Mouse (Mus musculus) limb, embryonic 15.5 days (tissue): Measurements from ENCODE around the gene Tmem184b. TPM values are rescaled to one million over a fixed set of nuclear protein-coding genes. Genes with fewer than 3 reads are reported as not detected.
A peak's percentile ranks its signal among the peaks of the same experiment; 100 is the strongest.

Experiments
- ATAC-seq: fragments of 200-750 bp; cut with Nextera tagmentation; 2 replicates; pipeline ENCODE4 v1.8.0; 2017; ENCODE audit warnings: low read depth, moderate TSS enrichment; ENCODE audit not compliant: insufficient number of reproducible peaks, low FRiP score, low TSS enrichment
- H3K27ac ChIP-seq: fragments of 300-500 bp; sonication (generic); 2 replicates; pipeline ENCODE4 v1.5.1; 2015; ENCODE audit warnings: moderate library complexity, mild to moderate bottlenecking, inconsistent platforms
- H3K27me3 ChIP-seq: fragments of 300-500 bp; sonication (generic); 2 replicates; pipeline ENCODE4 v1.6.1; 2015; ENCODE audit warnings: inconsistent platforms
- H3K36me3 ChIP-seq: fragments of 300-500 bp; sonication (generic); 2 replicates; pipeline ENCODE4 v1.6.1; 2015; ENCODE audit warnings: inconsistent platforms
- H3K4me1 ChIP-seq: fragments of 300-500 bp; sonication (generic); 2 replicates; pipeline ENCODE4 v1.6.1; 2015; ENCODE audit warnings: inconsistent platforms
- H3K4me2 ChIP-seq: fragments of 300-500 bp; sonication (generic); 2 replicates; pipeline ENCODE4 v1.6.1; 2015; ENCODE audit warnings: mild to moderate bottlenecking, inconsistent platforms
- H3K4me3 ChIP-seq: fragments of 300-500 bp; sonication (generic); 2 replicates; pipeline ENCODE4 v1.5.1; 2015; ENCODE audit warnings: mild to moderate bottlenecking, inconsistent platforms
- H3K9ac ChIP-seq: fragments of 300-500 bp; sonication (generic); 2 replicates; pipeline ENCODE4 v1.6.1; 2015; ENCODE audit warnings: inconsistent platforms
- H3K9me3 ChIP-seq: fragments of 300-500 bp; sonication (generic); 2 replicates; pipeline ENCODE4 v1.6.1; 2016; ENCODE audit warnings: inconsistent platforms
- WGBS: fragments of 180-500 bp; shearing (Covaris S2); methylation state at CpG from one replicate; pipeline ENCODE4 v1.1.7; 2015; 5-methylcytosine and 5-hydroxymethylcytosine counted together
- polyA plus RNA-seq: library from polyadenylated mRNA; unstranded; fragments of >200 nt; fragmentation: Nextera tagmentation; extraction: Ambion mirVana; gene quantifications from 2 replicates; pipeline ENCODE4 v1.2.1, GENCODE M21; 2015

Tmem184b gene
- 87.5 and 99.8 TPM in 2 replicates for polyA plus RNA-seq

DNA sequence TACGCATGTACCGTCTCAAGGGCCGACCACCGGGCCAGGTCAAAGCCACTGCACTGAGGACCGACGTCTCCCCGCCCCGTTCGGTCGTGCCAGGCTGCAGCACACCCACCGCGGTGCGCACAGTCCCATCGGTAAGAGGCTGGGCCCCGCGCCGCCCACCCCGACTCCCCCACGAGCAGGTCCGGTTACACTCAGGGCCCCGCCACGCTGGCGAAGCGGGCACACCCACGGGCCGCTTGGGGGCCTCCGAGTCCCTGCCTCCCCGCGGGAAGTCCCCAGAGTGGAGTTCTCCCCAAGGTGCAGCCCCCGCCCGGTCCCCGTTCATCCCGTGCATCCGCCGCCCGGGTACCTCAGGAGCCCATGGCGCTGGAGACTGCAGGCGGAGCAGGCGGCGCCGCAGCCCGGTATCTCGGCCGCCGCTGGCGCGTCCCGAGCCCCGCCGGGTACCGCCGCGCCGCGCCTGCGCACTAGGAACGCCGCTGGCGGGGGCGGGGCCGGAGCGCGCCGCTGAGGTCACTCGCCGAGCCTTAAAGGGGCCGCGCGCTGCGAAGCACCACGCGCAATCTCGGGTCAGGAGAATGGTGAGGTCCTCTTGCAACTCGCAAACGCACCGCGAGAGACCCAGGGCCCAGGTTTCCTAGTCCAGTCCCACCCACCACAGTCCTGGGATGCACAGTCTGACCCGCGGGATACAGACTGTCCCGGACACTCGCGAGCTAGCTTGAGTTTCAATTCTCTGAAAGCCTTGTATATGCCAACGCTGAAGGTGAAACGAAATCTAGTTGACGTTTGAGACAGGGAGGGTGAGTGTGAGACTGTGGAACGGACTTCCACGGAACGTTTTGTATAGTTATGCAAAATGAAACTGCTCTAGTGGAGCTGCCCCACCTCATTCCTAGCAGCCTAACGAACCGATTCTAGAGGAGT lies at the start of gene Tmem184b:
TSS of gene Tmem184b (minus strand) at position 734 of the 927 bp plus-strand sequence.
- peak within 1 kb of the TSS; percentile 79 for H3K4me2 ChIP-seq
- H3K4me3 ChIP-seq, result peak within 1 kb of the TSS; percentile 92
- ATAC-seq, result peak; percentile 84
- no peaks in the 10 kb centered on the region for H3K27me3 ChIP-seq
- H3K27ac ChIP-seq, result peak within 1 kb of the TSS; percentile 88
- WGBS, result under 1% methylated on average over 90 of the region's 90 CpGs
- no peaks in the 10 kb centered on the region for H3K9me3 ChIP-seq
- 0 out of 2 replicates have a peak, but pooled peaks cover 3% of the 10 kb centered on the region for H3K36me3 ChIP-seq
- H3K4me1 ChIP-seq, result peaks cover 47% of the 10 kb centered on the region
- H3K9ac ChIP-seq, result peak within 1 kb of the TSS; percentile 79

DNA sequence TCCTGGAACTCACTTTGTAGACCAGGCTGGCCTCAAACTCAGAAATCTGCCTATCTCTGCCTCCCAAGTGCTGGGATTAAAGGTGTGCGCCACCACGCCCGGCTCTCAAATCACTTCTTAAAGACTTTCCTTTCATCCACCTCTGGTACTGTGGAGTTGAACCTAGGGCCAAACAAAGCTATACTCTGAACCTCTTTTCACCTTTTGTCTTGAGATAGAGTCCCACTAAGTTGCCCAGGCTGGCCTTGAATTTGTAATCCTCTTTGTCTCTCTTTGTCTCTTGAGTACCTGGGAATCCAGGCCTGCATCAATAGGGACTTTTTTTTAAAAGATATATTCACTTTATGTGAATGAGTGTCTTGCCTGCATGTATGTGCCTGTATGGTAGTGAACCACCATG lies 44.7 kb upstream of the Tmem184b start:
- 94% methylated on average over 3 of the region's 3 CpGs for WGBS

DNA sequence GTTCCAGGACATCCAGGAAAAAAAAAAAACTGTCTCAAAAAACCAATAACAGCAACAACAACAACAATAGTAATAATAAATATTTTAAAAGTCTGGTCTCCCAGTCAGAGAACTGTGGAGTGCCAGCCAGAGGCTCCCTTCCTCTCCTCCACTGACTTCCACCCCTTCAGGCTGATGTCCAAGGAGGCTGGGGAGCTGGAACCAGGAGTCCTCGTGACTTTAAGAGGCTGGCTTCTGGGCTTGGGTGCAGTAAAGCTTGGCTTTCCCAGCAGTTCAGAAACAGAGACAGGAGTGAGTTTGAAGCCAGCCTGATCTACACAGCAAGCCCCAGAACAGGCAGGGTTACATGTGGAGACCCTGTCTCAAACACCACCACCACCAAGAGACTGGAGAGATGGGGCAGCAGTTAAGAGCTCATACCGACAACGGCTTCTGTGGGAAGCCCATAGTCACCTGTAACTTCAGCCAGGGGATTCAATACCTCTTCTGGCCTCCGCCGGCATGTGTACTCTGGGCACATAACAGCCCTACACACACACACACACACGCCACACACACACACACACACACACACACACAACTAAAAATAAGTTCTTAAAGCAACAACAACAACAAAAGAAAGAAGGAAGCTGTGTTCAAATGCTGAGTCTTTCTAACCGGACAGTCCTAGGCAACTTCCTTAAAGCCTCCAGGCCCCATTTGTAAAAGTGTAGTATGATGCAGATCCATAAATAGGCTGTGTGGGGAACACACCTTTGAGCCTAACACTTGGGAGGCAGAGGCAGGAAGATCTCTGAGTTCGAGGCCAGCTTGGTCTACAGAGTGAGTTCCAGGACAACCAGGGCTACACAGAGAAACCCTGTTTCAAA lies 42.7 kb upstream of the Tmem184b start:
- Histone ChIP-seq H3K4me1 (peaks cover 22% of the 10 kb centered on the region), H3K4me2 (no peak overlapping the region), H3K36me3 (no peaks in the 10 kb centered on the region), H3K27ac (no peak overlapping the region), H3K9me3 (no peaks in the 10 kb centered on the region), H3K4me3 (no peak overlapping the region), H3K27me3 (no peaks in the 10 kb centered on the region), H3K9ac (no peak overlapping the region)
- 68% methylated on average over 8 of the region's 8 CpGs for WGBS
- ATAC-seq, result no peak

More for the DNA sequence above, 44.7 kb upstream of the Tmem184b start:
- Histone ChIP-seq H3K4me1 (peaks cover 11% of the 10 kb centered on the region), H3K4me3 (no peak overlapping the region), H3K36me3 (no peaks in the 10 kb centered on the region), H3K27me3 (no peaks in the 10 kb centered on the region), H3K27ac (no peak overlapping the region), H3K9ac (no peak overlapping the region), H3K4me2 (no peak overlapping the region), H3K9me3 (no peaks in the 10 kb centered on the region)
- ATAC-seq, result no peak

DNA sequence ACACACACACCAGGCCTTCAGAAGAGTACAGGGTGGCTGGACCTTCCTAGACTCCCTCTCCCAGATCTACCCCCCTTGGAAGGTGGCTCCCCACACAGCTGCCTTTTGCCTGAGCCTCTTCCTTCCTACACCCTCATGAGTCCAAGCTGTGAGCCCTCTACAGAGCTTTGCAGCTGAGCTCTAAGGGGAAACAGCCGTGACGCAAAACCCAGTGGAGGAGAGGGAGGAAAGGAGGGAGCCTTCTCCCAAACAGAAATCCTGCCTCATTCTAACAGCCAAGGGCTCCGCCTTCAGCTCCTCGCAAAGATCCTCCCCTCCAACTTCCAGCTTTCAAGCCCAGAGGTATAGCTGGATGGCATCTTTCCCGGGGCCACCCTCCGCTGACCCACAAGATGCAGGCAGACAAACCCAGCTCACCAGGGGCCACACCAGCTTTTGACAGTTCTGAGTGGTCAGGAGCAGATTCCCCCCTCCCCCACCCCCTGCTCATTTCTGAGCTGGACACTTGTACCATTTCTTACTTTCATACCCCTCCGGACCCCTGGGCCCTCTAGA lies 40.6 kb upstream of the Tmem184b start:
- WGBS, result 53% methylated on average over 7 of the region's 7 CpGs
- Histone ChIP-seq H3K36me3 (no peaks in the 10 kb centered on the region), H3K9ac (no peak overlapping the region)

DNA sequence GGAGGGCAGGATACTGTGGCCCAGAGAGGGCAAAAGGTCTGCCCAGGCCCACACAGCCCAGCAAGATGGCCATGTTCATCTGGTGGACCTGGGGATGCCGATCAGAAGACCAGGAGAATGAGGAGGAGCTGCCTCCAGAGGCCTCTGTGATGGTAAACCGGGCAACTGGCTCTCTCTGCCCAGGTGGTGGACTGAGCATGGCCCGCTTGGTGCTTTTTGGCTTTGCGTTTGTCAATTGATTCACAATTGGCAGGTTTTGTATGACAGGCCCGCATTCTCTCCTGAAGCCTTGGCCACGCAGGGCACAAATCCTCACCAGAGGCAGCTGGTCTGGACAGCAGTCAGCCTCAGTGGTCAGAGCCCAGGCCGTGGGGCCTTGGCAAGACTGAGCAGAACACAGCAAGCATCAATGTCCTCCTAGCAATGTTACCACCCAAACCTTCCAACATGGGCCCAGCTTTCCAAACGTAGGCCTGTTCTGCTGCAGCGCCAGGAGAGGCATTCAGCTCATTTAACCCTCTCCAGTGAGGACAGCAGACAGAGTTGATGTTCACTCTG lies 39.7 kb upstream of the Tmem184b start:
- ATAC-seq, result no peak
- no peak overlapping the region for H3K27ac ChIP-seq
- H3K4me2 ChIP-seq, result no peak overlapping the region; the same call in 1 of the 2 replicates
- no peak overlapping the region for H3K4me3 ChIP-seq
- no peaks in the 10 kb centered on the region for H3K36me3 ChIP-seq
- 76% methylated on average over 9 of the region's 9 CpGs for WGBS
- no peaks in the 10 kb centered on the region for H3K9me3 ChIP-seq
- H3K9ac ChIP-seq, result no peak overlapping the region
- no peaks in the 10 kb centered on the region for H3K27me3 ChIP-seq
- peaks cover 52% of the 10 kb centered on the region for H3K4me1 ChIP-seq

More for the DNA sequence above, 40.6 kb upstream of the Tmem184b start:
- no peak for ATAC-seq
- Histone ChIP-seq H3K4me3 (no peak overlapping the region), H3K27ac (no peak overlapping the region), H3K9me3 (no peaks in the 10 kb centered on the region), H3K27me3 (no peaks in the 10 kb centered on the region), H3K4me1 (peaks cover 43% of the 10 kb centered on the region), H3K4me2 (no peak overlapping the region)

DNA sequence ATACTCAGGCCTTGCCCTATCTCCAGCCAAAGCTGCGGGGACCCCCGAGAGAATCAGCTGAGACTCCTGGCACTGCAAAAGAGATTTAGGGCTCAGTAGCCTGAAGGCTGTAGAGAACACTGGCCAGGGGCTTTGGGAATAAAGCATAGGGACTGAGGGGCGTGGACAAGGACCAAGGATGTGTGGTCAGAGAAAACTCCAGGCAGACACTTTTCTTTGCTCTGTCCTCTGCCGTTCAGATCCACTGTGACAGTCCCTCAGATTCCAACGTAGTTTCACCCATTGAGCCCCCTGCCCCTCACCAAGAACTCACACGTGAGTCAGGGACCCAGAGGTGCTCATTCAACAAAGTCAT lies 38.9 kb upstream of the Tmem184b start:
- Histone ChIP-seq H3K9me3 (no peaks in the 10 kb centered on the region), H3K9ac (peak overlapping the region; percentile 96), H3K27me3 (no peaks in the 10 kb centered on the region), H3K36me3 (peaks cover 8% of the 10 kb centered on the region), H3K4me3 (peak overlapping the region; percentile 92), H3K4me1 (peaks cover 60% of the 10 kb centered on the region), H3K4me2 (peak overlapping the region; percentile 65), H3K27ac (peak overlapping the region; percentile 94)
- no peak for ATAC-seq
- WGBS, result 5% methylated on average over 6 of the region's 6 CpGs

DNA sequence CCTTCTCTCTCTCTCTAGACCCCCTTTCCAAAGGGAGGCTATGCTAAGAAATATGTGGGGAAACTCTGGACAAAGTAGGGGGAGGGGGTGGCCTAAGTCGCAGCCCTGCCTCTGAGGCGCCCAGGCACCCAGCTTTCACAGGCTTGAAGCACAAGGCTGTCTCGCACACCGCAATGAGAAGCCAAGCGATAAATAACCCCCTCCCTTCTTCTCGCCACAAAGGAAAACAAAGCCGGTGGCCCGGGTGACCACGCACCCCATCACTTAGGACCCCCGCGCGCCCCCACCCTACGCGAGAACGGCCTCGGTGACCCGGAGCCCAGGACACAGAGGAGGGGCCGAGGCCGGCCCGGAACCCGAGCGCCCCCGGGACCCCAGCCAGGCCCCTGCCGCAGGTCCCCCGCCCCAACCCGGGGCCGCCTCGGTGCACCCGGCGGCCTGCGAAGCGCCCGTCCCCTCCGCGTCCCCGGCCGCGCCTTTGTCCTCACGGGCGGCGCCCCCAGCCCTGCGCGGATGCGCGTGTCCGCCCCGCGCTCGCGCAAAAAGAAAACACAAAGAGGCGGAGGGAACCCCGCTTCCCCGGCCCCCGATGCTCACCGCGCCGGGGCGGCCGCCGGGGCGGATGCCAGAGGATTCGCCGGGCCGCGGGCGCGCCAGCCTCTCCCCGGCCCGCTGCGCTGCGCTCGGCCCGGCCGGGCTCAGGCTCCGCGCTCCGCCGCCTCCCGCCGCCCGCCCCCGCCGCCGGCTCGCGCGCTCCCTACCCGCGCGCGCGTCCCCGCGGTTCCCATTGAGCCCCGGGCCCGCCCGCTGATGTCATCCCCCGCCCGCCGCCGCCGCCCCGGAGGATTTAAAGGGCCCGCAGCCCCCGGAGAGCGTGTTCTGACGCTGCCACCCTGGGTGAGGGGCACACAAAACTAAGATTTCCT lies 38.2 kb upstream of the Tmem184b start:
- H3K36me3 ChIP-seq, result peaks cover 14% of the 10 kb centered on the region
- H3K27me3 ChIP-seq, result no peaks in the 10 kb centered on the region
- peak overlapping the region; percentile 92 for H3K4me3 ChIP-seq
- WGBS, result under 1% methylated on average over 70 of the region's 107 CpGs
- peak overlapping the region; percentile 96 for H3K9ac ChIP-seq
- peak overlapping the region; percentile 94 for H3K27ac ChIP-seq
- peak overlapping the region; percentile 65 for H3K4me2 ChIP-seq
- ATAC-seq, result peak; percentile 52; the same call in 1 of the 2 replicates
- H3K4me1 ChIP-seq, result peaks cover 66% of the 10 kb centered on the region
- no peaks in the 10 kb centered on the region for H3K9me3 ChIP-seq

DNA sequence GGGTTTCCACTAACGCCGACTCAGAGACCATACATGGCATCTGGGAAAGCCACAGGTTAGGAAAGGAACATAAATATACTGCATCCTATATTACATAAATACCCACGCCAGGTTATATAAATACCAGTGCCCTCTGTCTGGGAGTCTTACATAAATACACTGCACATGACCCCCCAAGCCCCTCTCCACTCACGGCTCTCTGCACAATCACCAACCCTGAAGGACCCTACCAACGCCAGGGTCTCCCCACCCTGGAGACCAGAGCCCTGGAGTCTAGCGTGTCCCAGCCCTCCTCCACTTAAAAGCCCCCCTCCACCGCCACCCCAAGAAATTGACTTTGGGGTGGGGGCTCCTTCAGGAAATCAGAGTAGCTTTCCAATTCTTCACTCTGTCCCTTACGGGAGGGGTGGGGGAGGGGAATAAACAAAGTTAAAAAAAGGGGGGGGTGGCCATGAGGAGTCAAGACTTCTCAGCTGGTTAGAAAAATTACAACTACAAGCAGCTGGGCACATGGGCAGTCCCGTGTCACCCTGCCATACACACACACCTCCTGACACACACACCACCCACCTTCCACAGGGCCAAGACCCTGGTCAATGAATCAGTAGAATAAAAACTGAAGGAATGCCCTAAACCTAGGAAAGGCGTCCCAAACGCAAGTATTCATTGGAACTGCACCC lies 37.4 kb upstream of the Tmem184b start:
- WGBS, result 11% methylated on average over 11 of the region's 11 CpGs
- peak overlapping the region; percentile 94 for H3K27ac ChIP-seq
- peaks cover 22% of the 10 kb centered on the region for H3K36me3 ChIP-seq
- no peaks in the 10 kb centered on the region for H3K9me3 ChIP-seq
- peak overlapping the region; percentile 96 for H3K9ac ChIP-seq
- H3K27me3 ChIP-seq, result no peaks in the 10 kb centered on the region
- peaks cover 71% of the 10 kb centered on the region for H3K4me1 ChIP-seq
- H3K4me3 ChIP-seq, result peak overlapping the region; percentile 92
- ATAC-seq, result no peak
- peak overlapping the region; percentile 65 for H3K4me2 ChIP-seq

DNA sequence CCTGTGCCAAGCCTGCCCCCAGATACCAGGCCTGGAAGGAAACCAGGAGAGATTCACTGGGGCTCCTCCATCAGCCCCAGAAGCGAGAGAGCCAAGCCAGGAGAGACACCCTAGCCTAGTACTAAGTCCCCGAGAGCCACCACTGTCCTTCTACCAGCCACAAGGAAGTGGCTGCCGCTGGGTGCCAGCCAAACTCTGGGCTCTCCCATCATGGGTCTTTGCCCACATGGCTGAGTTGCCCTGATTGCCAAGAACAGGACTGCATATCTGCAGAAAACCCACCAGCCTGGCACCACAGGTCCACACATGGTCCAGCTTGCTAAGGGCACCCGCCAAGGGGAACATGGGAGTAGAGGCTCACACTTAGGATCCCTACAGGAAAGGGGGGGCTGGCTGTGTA lies 36.9 kb upstream of the Tmem184b start:
- no peak for ATAC-seq

DNA sequence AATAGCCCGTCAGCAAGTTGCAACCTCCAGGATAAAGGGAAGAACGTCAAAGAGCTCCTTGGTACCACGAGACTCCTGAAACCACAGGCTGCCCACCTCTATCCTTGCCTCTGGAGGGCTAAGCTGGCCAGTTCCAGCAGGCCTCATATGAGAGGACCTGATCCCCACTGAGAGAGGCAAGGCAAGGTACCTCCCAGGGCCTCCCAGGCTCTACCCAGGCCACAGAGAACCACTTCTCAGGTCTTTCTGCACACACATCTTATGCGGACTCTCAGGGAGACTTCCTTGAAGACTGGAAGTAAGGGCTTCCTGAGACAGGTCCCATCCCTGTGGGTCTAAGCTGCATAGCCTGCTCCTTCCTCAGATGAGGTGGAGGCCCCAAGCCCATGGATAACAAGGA lies 36.0 kb upstream of the Tmem184b start:
- Histone ChIP-seq H3K27me3 (no peaks in the 10 kb centered on the region), H3K4me1 (peaks cover 76% of the 10 kb centered on the region), H3K36me3 (peaks cover 36% of the 10 kb centered on the region), H3K4me2 (0 out of 2 replicates have a peak overlapping the region, but pooled peaks have one; percentile 65), H3K9me3 (no peaks in the 10 kb centered on the region), H3K4me3 (no peak overlapping the region), H3K9ac (no peak overlapping the region), H3K27ac (no peak overlapping the region)
- WGBS, result 70% methylated on average over 4 of the region's 4 CpGs
- no peak for ATAC-seq

More for the DNA sequence above, 36.9 kb upstream of the Tmem184b start:
- H3K9ac ChIP-seq, result 0 out of 2 replicates have a peak overlapping the region, but pooled peaks have one; percentile 96
- no peaks in the 10 kb centered on the region for H3K9me3 ChIP-seq
- H3K4me2 ChIP-seq, result peak overlapping the region; percentile 65
- peak overlapping the region; percentile 94; the same call in 1 of the 2 replicates for H3K27ac ChIP-seq
- H3K36me3 ChIP-seq, result peaks cover 28% of the 10 kb centered on the region
- H3K4me1 ChIP-seq, result peaks cover 76% of the 10 kb centered on the region
- WGBS, result 69% methylated on average over 4 of the region's 4 CpGs
- no peaks in the 10 kb centered on the region for H3K27me3 ChIP-seq
- peak overlapping the region; percentile 92 for H3K4me3 ChIP-seq
